Mouse (Mus musculus) heart, embryonic 11.5 days (tissue): Measurements from ENCODE around the gene Slc28a1. TPM values are rescaled to one million over a fixed set of nuclear protein-coding genes. Genes with fewer than 3 reads are reported as not detected.

ENCODE experiments used
- ATAC-seq: fragments of 200-750 bp; cut with Nextera tagmentation; replicated peaks from 2 replicates; pipeline ENCODE4 v1.8.0; 2017; ENCODE audit warnings: moderate library complexity; ENCODE audit not compliant: insufficient number of reproducible peaks, low FRiP score, low TSS enrichment
- H3K27ac ChIP-seq: fragments of 300-500 bp; sonication (generic); 2 replicates; pipeline ENCODE4 v1.5.1; 2014; ENCODE audit warnings: mild to moderate bottlenecking, low read depth, low read length
- H3K27me3 ChIP-seq: fragments of 300-500 bp; sonication (generic); 2 replicates; pipeline ENCODE4 v1.6.1; 2014; ENCODE audit warnings: mild to moderate bottlenecking, low read length, mixed read lengths; ENCODE audit not compliant: control insufficient read depth, insufficient read depth
- H3K36me3 ChIP-seq: fragments of 300-500 bp; sonication (generic); 2 replicates; pipeline ENCODE4 v1.6.1; 2014; ENCODE audit warnings: mild to moderate bottlenecking, low read length, moderate library complexity, mixed read lengths; ENCODE audit not compliant: control insufficient read depth, insufficient read depth
- H3K4me1 ChIP-seq: fragments of 300-500 bp; sonication (generic); 2 replicates; pipeline ENCODE4 v1.6.1; 2014; ENCODE audit warnings: low read length; ENCODE audit not compliant: control insufficient read depth, insufficient read depth
- H3K4me2 ChIP-seq: fragments of 300-500 bp; sonication (generic); 2 replicates; pipeline ENCODE4 v1.6.1; 2014; ENCODE audit warnings: mild to moderate bottlenecking, moderate library complexity
- H3K4me3 ChIP-seq: fragments of 300-500 bp; sonication (generic); 2 replicates; pipeline ENCODE4 v1.5.1; 2014; ENCODE audit warnings: low read depth, low read length
- H3K9ac ChIP-seq: fragments of 300-500 bp; sonication (generic); 2 replicates; pipeline ENCODE4 v1.6.1; 2014; ENCODE audit warnings: mild to moderate bottlenecking, low read depth, low read length, moderate library complexity
- H3K9me3 ChIP-seq: fragments of 300-500 bp; sonication (generic); replicated peaks from 2 replicates; pipeline ENCODE4 v1.6.1; 2016; ENCODE audit warnings: low read length; ENCODE audit not compliant: control insufficient read depth
- WGBS: fragments of 180-500 bp; shearing (Covaris S2); extraction: QIAGEN DNeasy Blood & Tissue Kit; methylation state at CpG from one replicate; pipeline ENCODE4 v1.1.7; 2014; ENCODE audit not compliant: insufficient replicate concordance; 5-methylcytosine and 5-hydroxymethylcytosine counted together
- polyA plus RNA-seq: library from polyadenylated mRNA; unstranded; fragments of >200 nt; fragmentation: Nextera tagmentation; extraction: Ambion mirVana; gene quantifications from 2 replicates; pipeline ENCODE4 v1.2.1, GENCODE M21; 2014

Slc28a1 gene
- polyA plus RNA-seq, 1 experiment from 2014 or later: 0.07 TPM

DNA sequence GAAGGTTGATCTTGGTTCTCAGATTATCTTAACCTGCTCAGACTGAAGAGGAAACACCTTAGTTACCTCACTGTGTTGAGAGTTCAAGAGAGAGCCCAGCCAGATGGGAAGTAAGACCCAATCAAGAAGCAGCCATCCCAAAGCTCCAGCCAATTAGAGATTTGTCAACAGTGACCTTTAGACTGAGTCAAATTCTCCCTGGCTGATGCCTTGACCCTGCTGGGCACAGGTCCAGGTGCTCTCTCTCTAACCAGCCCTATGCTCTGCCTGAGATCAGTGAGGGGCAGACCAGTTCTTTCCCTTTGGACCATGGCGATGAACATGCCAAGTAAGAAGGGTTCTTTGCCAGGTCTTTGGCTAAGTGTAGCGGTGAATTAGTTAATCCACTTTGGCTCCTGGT, 2.9 kb upstream of the Slc28a1 start:
- H3K4me1 ChIP-seq: peaks cover 14% of the 10 kb centered on the region
- H3K27ac ChIP-seq: no peak overlapping the region
- H3K36me3 ChIP-seq: no peaks in the 10 kb centered on the region
- no peaks in the 10 kb centered on the region for H3K27me3 ChIP-seq
- H3K9ac ChIP-seq: no peak overlapping the region
- H3K9me3 ChIP-seq: no peaks in the 10 kb centered on the region
- no peak overlapping the region for H3K4me2 ChIP-seq
- no peak for ATAC-seq
- no peak overlapping the region for H3K4me3 ChIP-seq
- WGBS: 91% methylated on average over 2 of the region's 2 CpGs

DNA sequence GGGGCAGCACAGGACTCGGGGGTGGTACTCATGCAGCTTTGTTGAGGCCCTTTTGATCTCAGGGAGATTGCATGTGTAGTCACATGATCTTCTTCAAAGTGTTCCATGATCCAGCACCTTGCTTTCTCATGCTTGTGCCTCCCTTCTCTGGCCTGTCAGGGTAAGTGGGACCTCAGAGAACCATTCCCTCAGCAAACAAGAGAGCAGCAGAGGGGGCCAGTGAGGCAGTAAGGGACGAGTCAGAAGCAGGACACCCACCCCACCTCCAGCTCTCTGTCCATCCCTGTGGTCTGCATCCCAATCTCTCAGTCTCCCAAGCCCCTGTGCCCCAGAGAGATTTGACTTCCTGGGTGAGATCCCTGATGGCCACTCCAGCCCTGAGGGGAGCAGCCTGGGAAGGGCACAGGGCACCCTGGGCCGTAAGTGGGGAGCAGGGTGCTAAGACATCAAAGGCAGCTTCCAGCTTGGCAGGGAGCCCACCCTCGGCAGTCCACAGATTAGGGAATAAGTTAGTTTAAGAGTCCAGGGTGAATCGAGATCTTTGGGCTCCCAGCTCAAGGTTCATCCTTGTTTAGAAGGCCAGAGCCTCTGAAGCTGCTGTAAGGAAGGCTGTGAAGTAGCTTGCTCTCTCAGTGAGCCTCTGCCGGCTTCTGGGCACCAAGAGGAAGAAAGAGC, 1.8 kb upstream of the Slc28a1 start:
- ATAC-seq: no peak
- Histone ChIP-seq H3K4me1 (peaks cover 14% of the 10 kb centered on the region), H3K27ac (no peak overlapping the region), H3K27me3 (no peaks in the 10 kb centered on the region), H3K4me3 (no peak overlapping the region), H3K4me2 (no peak overlapping the region), H3K36me3 (no peaks in the 10 kb centered on the region), H3K9me3 (no peaks in the 10 kb centered on the region), H3K9ac (no peak overlapping the region)
- WGBS: 40% methylated on average over 6 of the region's 6 CpGs

- no peaks in the 10 kb centered on the region for H3K36me3 ChIP-seq
- H3K4me1 ChIP-seq: peaks cover 2% of the 10 kb centered on the region
- H3K4me3 ChIP-seq: no peak overlapping the region
- no peak overlapping the region for H3K4me2 ChIP-seq
- H3K9me3 ChIP-seq: no peaks in the 10 kb centered on the region
- 68% methylated on average over 3 of the region's 3 CpGs for WGBS
- no peaks in the 10 kb centered on the region for H3K27me3 ChIP-seq
- H3K9ac ChIP-seq: no peak overlapping the region
- no peak overlapping the region for H3K27ac ChIP-seq
- no peak for ATAC-seq
These were observed 6.5 kb downstream of the Slc28a1 start for GRCm38 (mm10) chr7:81121099-81121498.

DNA sequence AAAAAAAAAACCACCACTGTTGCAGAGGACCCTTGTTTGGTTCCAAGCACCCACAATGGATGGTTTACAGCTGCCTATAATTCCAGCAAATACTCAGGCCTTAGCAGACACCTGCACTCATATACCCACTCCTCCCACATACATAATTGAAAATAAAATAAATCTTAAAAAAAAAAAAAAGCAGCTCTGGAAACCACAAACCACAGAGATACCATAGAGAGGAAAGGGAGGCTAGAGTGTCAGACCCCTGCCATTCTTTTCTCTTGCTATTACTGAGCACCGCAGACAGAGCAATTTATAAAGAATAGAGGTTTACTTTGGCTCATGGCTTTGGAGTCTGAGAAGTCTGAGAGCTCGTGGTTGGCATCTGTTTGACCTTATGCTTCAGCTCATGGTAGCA, 8.2 kb downstream of the Slc28a1 start:
- H3K4me2 ChIP-seq: 0 out of 2 replicates have a peak overlapping the region, but pooled peaks have one; percentile 3
- ATAC-seq: no peak
- 73% methylated on average over 2 of the region's 2 CpGs for WGBS
- H3K27me3 ChIP-seq: no peaks in the 10 kb centered on the region
- H3K9me3 ChIP-seq: 0 out of 2 replicates have a peak, but pooled peaks cover under 1% of the 10 kb centered on the region
- peaks cover 2% of the 10 kb centered on the region for H3K4me1 ChIP-seq
- H3K4me3 ChIP-seq: no peak overlapping the region
- H3K36me3 ChIP-seq: no peaks in the 10 kb centered on the region
- no peak overlapping the region for H3K27ac ChIP-seq
- H3K9ac ChIP-seq: no peak overlapping the region

GRCm38 (mm10) chr7:81123553-81123952, 9.0 kb downstream of the Slc28a1 start:
- H3K27ac ChIP-seq: peak overlapping the region; percentile 5; the same call in 1 of the 2 replicates
- H3K4me2 ChIP-seq: peak overlapping the region; percentile 31
- ATAC-seq: 0 out of 2 replicates have a peak, but pooled peaks have one; percentile 35
- no peak overlapping the region for H3K9ac ChIP-seq
- H3K27me3 ChIP-seq: no peaks in the 10 kb centered on the region
- no peaks in the 10 kb centered on the region for H3K36me3 ChIP-seq
- 59% methylated on average over 5 of the region's 5 CpGs for WGBS
- H3K9me3 ChIP-seq: peaks cover 5% of the 10 kb centered on the region; the same call in 1 of the 2 replicates
- no peak overlapping the region for H3K4me3 ChIP-seq
- H3K4me1 ChIP-seq: peaks cover 2% of the 10 kb centered on the region

DNA sequence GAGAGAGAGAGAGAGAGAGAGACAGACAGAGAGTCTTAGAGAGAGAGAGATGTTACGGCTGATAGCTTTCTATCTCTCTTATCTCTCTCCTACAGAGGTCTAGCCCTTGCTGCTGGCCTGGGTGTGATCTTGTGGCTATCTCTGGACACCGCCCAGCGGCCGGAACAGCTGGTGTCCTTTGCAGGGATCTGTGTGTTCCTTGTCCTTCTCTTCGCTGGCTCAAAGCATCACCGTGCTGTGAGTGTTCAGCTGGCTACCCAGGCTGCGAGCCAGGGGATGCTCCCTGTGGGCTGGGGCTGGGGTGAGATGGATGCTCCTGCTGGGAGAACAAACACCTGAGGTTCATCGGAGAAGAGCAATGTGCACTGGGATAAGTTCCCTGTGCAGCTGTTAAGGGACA, 10.2 kb downstream of the Slc28a1 start:
- 59% methylated on average over 8 of the region's 8 CpGs for WGBS
- Histone ChIP-seq H3K9me3 (peaks cover 5% of the 10 kb centered on the region; the same call in 1 of the 2 replicates), H3K27ac (peak overlapping the region; percentile 64), H3K9ac (no peak overlapping the region), H3K27me3 (no peaks in the 10 kb centered on the region), H3K36me3 (no peaks in the 10 kb centered on the region), H3K4me2 (peak overlapping the region; percentile 40), H3K4me1 (peaks cover 9% of the 10 kb centered on the region), H3K4me3 (peak overlapping the region; percentile 10; the same call in 1 of the 2 replicates)
- ATAC-seq: peak; percentile 88

- Histone ChIP-seq H3K4me1 (peaks cover 9% of the 10 kb centered on the region), H3K9me3 (peaks cover 5% of the 10 kb centered on the region; the same call in 1 of the 2 replicates), H3K4me3 (no peak overlapping the region), H3K9ac (peak overlapping the region; percentile 39; the same call in 1 of the 2 replicates), H3K4me2 (peak overlapping the region; percentile 40), H3K27ac (peak overlapping the region; percentile 64), H3K27me3 (no peaks in the 10 kb centered on the region), H3K36me3 (no peaks in the 10 kb centered on the region)
- 62% methylated on average over 10 of the region's 10 CpGs for WGBS
- ATAC-seq: no peak
These were observed 10.9 kb downstream of the Slc28a1 start for GRCm38 (mm10) chr7:81125215-81126175.

DNA sequence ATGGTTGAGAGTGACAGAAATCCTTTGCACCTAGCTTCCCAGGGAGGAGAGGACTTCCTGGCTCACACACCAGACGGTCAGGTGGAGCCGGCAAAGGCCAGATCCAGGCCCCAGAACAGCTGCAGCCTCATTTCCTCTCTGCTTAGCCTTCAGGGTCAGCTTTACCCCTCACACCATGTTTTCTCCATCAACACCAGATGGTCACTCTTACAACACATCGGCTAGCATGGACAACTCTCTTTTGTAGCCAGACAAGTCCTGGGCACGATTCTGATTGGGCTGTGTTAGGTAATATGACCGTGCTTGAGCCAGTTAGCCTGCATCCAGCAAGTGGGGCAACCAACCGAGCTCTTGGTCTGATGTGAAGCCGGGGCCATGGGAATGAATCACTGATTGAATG, 17.3 kb downstream of the Slc28a1 start:
- H3K36me3 ChIP-seq: no peaks in the 10 kb centered on the region
- no peak for ATAC-seq
- no peaks in the 10 kb centered on the region for H3K27me3 ChIP-seq
- H3K4me1 ChIP-seq: peaks cover 22% of the 10 kb centered on the region
- H3K27ac ChIP-seq: no peak overlapping the region
- no peak overlapping the region for H3K4me2 ChIP-seq
- H3K4me3 ChIP-seq: no peak overlapping the region
- no peak overlapping the region for H3K9ac ChIP-seq
- WGBS: 68% methylated on average over 7 of the region's 7 CpGs
- peaks cover 5% of the 10 kb centered on the region; the same call in 1 of the 2 replicates for H3K9me3 ChIP-seq
